Mouse (Mus musculus) G1E (cell line): Measurements from ENCODE around the gene Dcpp1.

Experiments used
- CTCF ChIP-seq: IDR thresholded peaks from 2 replicates; pipeline ENCODE4 v1.5.1; 2012; ENCODE audit warnings: low read depth, low read length, inconsistent platforms, mixed read lengths
- GATA1 ChIP-seq: IDR thresholded peaks from 2 replicates; pipeline ENCODE4 v1.6.1; 2012; ENCODE audit warnings: borderline replicate concordance, low read length, inconsistent platforms, mixed read lengths
- POLR2AphosphoS5 ChIP-seq: IDR thresholded peaks from 2 replicates; pipeline ENCODE4 v1.6.1; 2012; ENCODE audit warnings: low read depth, low read length, inconsistent platforms; ENCODE audit not compliant: insufficient replicate concordance
- TAL1 ChIP-seq: conservative IDR thresholded peaks from 2 replicates; pipeline ENCODE4 v1.6.1; 2012; ENCODE audit warnings: low read depth, low read length, inconsistent platforms, mixed read lengths

DNA sequence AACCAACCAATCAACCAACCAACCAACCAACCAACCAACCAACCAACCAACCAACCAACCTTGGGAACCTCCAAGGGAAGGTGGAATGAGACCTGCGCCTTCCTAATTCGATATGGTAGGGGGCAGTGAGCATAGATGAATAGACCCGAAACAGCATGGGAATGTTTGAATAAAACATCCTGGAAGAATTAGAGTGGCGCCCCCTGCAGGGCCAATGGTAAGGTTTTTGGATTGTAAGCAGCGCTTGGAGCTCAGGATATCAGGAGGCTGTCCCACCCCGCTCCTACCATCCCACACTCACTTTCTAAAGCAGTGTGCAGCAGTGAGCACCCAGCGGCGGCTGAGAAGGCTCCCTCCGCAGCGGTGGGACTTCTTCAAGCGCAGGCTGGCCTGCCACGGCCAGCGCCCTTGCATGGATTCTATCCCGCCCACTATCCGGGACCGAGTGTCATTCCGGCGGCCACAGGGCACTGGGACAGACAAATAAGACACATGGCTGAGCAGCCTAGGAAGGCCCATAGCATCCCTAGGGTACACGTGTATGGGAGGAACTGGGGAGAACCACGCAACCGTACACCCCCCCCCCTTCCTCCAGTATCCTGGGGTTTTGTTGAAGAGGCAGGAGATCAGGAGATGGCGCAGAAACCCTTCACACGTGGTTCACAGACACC, 37.4 kb upstream of the Dcpp1 start:
- no peak for TF ChIP-seq CTCF
- TF ChIP-seq GATA1 = no peak
- TF ChIP-seq TAL1 = no peak
- TF ChIP-seq POLR2AphosphoS5 = no peak
